Mouse (Mus musculus) heart, adult 18-20 months (tissue): ENCODE measurements around the gene Olfml1. TPM values are rescaled to one million over a fixed set of nuclear protein-coding genes. Genes with fewer than 3 reads are reported as not detected.

Experiments used
- DNase-seq, 2 experiments: peaks; one replicate each; pipeline ENCODE4 v3.0.0; 2021 to 2022; ENCODE audit warnings: mixed read lengths in 1 of 2
- long read RNA-seq, 2 experiments: library from polyadenylated mRNA; stranded (forward); transcript quantifications; one replicate each; pipeline ENCODE4 v2.0.0; 2021
- total RNA-seq, 2 experiments: library from RNA; stranded (reverse); gene quantifications; 2 replicates each; pipeline ENCODE4 v1.2.3; 2021

The Olfml1 gene
- total RNA-seq: 1 to 10 TPM; 2.7 to 3.9 TPM
- long read RNA-seq, experiment 1, partial matches to known transcripts: 0 of 3 reads
- long read RNA-seq, experiment 1, other reads (novel, unspliced or antisense): 0 of 3 reads
- long read RNA-seq, experiment 2, partial matches to known transcripts: 0 of 1 reads
- long read RNA-seq, experiment 2, other reads (novel, unspliced or antisense): 0 of 1 reads

GRCm38 (mm10) chr7:107567261-107567671 is at the start of gene Olfml1:
Gene Olfml1 (plus strand): TSS chr7:107567446.
- DNase-seq: peak; percentile 61 to 66

- DNase-seq: no peak
These were observed 47.8 kb upstream of the Olfml1 start for GRCm38 (mm10) chr7:107519256-107520025.

GRCm38 (mm10) chr7:107521411-107521810 is 45.8 kb upstream of the Olfml1 start:
- DNase-seq: no peak

GRCm38 (mm10) chr7:107526299-107526698 is 40.9 kb upstream of the Olfml1 start:
- DNase-seq: peak; percentile 3 to 48

GRCm38 (mm10) chr7:107528169-107528772 is 39.0 kb upstream of the Olfml1 start:
- DNase-seq: no peak

GRCm38 (mm10) chr7:107529364-107529763 is 37.9 kb upstream of the Olfml1 start:
- no peak for DNase-seq

- no peak for DNase-seq
These were observed 31.9 kb upstream of the Olfml1 start for GRCm38 (mm10) chr7:107535311-107535710.

- no peak for DNase-seq
These were observed 30.7 kb upstream of the Olfml1 start for GRCm38 (mm10) chr7:107536516-107536915.

- DNase-seq: no peak
These were observed 27.2 kb upstream of the Olfml1 start for GRCm38 (mm10) chr7:107540034-107540433.

- DNase-seq: peak in 1 of 2 experiments; percentile 5
These were observed 22.2 kb upstream of the Olfml1 start for GRCm38 (mm10) chr7:107545011-107545410.

- DNase-seq: no peak
These were observed 19.4 kb upstream of the Olfml1 start for GRCm38 (mm10) chr7:107547872-107548271.

- no peak for DNase-seq
These were observed 13.8 kb upstream of the Olfml1 start for GRCm38 (mm10) chr7:107553461-107553860.

GRCm38 (mm10) chr7:107555906-107556305 is 11.3 kb upstream of the Olfml1 start:
- peak in 1 of 2 experiments; percentile 17 for DNase-seq

- peak; percentile 13 to 25 for DNase-seq
These were observed 6.6 kb upstream of the Olfml1 start for GRCm38 (mm10) chr7:107560675-107561074.

GRCm38 (mm10) chr7:107561584-107561983 is 5.7 kb upstream of the Olfml1 start:
- no peak for DNase-seq

- no peak for DNase-seq
These were observed 3.5 kb upstream of the Olfml1 start for GRCm38 (mm10) chr7:107563727-107564126.

- no peak for DNase-seq
These were observed 428 bp downstream of the Olfml1 start for GRCm38 (mm10) chr7:107567674-107568073.

- DNase-seq: peak in 1 of 2 experiments; percentile 10
These were observed 1.7 kb downstream of the Olfml1 start for GRCm38 (mm10) chr7:107568971-107569370.

GRCm38 (mm10) chr7:107573856-107574255 is 6.6 kb downstream of the Olfml1 start:
- DNase-seq: no peak

- DNase-seq: peak in 1 of 2 experiments; percentile 24
These were observed 7.0 kb downstream of the Olfml1 start for GRCm38 (mm10) chr7:107574276-107574675.

- DNase-seq: peak; percentile 65 to 77
These were observed 25.4 kb downstream of the Olfml1 start for GRCm38 (mm10) chr7:107592641-107593040.

GRCm38 (mm10) chr7:107593904-107594303 is 26.7 kb downstream of the Olfml1 start:
- peak; percentile 43 to 61 for DNase-seq

- DNase-seq: peak; percentile 59 to 74
These were observed 27.1 kb downstream of the Olfml1 start for GRCm38 (mm10) chr7:107594325-107594856.
